Mouse (Mus musculus) ZHBTc4 (cell line): ENCODE data around the gene Prkab2.

Experiments
- DNase-seq: peaks from one replicate; pipeline ENCODE4 v3.0.0-alpha.2; 2011; ENCODE audit warnings: low read depth, low spot score

The Prkab2 gene

DNA sequence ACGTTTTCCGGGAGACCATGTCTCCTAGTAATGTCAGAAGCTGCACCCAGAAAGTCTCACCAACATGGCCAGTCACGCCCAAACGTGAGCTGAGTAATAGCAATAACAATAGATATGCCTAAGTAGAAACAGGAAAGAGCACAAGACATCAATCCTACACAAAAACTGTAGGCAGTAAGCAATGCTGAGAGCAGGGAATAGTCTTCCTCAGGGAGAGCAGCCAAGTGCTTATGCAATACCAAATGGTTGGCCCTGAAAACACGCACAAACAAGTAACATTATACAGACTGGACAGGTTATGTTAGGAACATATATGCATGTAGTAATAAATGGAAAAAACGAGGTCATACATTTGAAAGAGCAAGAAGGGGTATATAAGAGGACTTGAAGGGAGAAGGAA is 8.5 kb upstream of the Prkab2 start:
- DNase-seq = no peak

DNA sequence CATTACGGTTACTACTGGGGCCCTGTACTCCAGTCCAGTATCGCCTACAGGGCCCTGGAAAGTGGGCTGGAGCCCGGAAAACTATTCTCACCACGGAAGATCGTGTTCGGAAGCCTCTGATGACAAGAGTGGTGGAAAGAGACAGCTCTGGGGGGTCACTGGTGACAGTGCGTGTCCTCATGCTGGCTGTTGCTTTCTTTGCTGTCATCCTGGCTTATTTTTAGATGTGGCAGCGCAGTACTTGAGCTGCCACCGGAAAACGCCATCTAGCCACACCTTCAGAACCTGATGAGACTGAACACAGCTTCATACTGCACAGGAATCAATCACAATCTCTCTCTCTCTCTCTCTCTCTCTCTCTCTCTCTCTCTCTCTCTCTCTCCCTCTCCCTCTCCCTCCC is 6.4 kb upstream of the Prkab2 start:
- no peak for DNase-seq

DNA sequence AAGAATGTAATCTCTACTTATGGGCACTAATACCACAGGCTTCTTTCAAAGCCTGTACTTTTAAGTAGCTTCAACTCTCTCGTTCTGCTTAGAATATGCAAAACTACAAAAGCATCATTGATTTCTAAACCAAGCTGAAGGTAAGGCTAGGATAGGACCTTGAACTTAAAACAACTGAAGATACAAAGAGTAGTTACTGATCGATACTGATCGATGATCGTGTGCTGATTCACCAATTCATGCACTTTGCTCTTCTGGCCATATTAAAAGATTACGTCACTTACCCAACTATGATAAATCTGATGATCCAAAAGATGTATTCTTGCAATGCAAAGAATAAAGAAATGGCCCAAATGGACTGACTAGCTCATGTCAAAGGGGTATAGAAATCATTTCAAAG is 4.2 kb upstream of the Prkab2 start:
- no peak for DNase-seq

GRCm38 (mm10) chr3:97654901-97655300 is 3.1 kb upstream of the Prkab2 start:
- DNase-seq = peak; percentile 80

- peak; percentile 79 for DNase-seq
Observed at GRCm38 (mm10) chr3:97658426-97659193, 617 bp downstream of the Prkab2 start.

- DNase-seq = no peak
Observed at GRCm38 (mm10) chr3:97659746-97660145, 1.8 kb downstream of the Prkab2 start.

DNA sequence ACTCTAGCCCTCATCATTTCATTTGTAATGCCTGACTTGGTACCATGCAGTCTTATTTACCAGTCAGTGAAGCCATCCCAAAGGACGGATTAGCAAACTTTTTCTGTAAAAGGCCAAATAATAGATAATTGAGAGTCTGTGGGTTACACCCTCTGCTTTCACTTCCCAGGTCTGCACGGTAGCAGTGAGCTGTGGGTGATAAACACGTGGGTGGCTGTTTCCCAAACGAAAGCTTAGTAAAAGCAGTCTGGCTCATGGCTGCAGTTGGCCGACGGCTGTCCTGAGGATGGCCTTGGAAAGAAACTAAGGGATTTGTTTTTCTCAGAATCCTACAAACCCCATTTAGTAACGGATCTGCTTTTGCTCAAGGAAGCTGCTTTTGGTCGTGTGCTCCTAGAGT is 3.2 kb downstream of the Prkab2 start:
- no peak for DNase-seq

GRCm38 (mm10) chr3:97665525-97665924 is 7.5 kb downstream of the Prkab2 start:
- no peak for DNase-seq

GRCm38 (mm10) chr3:97666154-97666553 is 8.2 kb downstream of the Prkab2 start:
- no peak for DNase-seq

- DNase-seq = no peak
Observed at GRCm38 (mm10) chr3:97667093-97667675, 9.2 kb downstream of the Prkab2 start.

GRCm38 (mm10) chr3:97674644-97675110 is 16.7 kb downstream of the Prkab2 start, which contains the start of gene Gm17651:
Gm17651 (minus strand) TSS chr3:97674694.
- no peak for DNase-seq

DNA sequence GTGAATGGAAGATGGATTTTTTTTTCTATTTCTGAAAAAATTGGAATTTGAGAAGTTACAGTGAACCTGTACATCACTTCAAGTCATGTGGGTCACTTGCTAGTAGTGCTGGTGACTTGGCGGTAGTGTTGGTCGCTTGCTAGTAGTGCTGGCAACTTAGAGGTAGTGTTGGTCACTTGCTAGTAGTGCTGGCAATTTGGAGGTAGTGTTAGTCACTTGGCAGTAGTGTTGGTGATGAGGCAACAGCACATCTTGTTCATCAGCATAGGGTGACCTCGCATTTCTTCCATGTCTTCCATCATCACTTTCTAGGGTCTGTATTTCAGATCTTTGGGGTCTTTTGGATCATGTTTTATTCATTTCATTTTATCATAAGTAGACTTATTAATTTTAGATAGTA is 18.1 kb downstream of the Prkab2 start:
- no peak for DNase-seq

GRCm38 (mm10) chr3:97678416-97678815 is 20.4 kb downstream of the Prkab2 start:
- no peak for DNase-seq

- DNase-seq = peak; percentile 87
Observed at GRCm38 (mm10) chr3:97680631-97681320, 22.8 kb downstream of the Prkab2 start.

DNA sequence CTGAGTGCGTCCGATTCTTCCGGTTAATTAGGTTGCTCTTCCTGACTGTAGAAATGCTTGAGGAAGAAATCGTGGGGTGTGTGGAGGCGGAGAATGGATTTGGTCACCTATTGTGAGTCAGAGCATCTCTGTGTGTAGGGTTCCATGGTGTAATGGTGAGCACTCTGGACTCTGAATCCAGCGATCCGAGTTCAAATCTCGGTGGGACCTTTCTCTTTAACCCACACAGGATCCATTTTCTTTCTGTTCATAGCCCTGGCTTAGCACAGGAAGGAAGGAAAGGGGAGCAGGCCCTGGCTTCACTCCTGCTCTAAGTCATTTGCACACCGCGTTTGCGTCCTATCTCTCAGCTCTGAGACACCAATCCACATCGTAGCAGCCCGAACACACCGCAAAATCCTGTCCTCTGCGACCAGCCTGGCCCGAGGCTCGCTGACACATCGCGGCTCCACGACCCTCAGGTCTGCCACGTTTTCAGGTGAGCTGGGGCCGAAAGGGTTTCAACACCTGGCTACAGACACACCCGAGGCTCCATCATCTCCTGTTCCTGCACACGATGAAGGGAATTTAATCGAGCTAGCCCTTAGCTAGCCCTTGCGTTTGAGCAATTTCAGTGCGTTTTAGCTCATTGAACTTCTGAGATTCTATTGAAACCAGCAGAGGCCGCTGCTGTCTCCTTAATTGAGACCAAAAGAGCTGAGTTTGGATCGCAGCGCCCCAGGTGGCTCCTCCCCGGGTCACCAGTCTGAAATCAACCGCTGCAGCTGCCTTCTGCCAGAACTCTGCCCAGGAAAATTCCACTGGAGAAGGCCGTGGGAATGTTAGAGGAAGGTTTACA is 23.5 kb downstream of the Prkab2 start:
- DNase-seq = peak; percentile 91

DNA sequence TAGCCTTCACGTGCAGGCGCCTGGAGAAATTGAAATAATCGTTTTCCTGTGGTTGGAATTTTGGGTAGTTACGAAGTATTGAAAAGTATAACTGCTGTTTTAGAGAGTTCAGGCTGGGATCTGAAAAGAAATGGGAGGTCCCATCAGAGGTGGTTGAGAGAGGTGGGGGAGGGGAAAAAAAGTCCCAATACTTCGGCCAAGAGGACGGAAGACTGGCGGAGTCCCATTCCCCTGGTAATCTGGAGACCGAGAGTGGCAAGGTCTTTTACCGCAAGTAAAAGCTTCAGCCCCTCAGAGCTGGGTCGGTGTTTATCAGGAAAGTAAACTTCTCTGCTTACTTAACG is 24.1 kb downstream of the Prkab2 start:
- DNase-seq = no peak

GRCm38 (mm10) chr3:97682576-97682975 is 24.6 kb downstream of the Prkab2 start:
- no peak for DNase-seq

DNA sequence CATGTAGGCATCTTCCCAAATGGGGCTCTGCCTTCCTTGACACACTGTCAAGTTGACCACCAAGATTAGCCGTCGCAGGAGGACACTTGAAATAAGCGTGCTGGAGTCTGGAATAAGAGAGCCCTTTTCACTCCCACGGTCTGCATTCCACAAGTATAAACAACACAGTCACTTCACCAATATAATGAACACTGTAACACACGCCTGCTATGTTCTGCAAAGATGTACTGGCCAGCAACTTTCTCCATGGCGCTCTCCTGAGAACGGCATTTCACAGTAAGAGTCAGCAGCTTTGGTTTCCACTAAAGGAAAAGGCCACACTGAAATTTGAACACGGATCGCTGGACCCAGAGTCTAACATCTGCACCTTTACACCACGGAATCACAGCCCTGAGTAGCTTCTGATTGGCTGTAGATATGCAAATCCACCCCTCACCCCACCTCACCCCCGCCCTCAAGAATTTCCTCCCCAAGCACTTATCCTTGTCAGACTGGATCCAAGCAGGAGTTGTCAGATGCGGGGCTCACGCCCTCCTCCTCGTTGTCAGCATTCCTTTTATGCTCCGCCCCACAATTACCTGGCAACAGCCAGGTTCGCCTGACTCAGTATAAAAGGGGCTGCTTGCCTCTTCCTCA is 25.7 kb downstream of the Prkab2 start:
- peak; percentile 92 for DNase-seq

DNA sequence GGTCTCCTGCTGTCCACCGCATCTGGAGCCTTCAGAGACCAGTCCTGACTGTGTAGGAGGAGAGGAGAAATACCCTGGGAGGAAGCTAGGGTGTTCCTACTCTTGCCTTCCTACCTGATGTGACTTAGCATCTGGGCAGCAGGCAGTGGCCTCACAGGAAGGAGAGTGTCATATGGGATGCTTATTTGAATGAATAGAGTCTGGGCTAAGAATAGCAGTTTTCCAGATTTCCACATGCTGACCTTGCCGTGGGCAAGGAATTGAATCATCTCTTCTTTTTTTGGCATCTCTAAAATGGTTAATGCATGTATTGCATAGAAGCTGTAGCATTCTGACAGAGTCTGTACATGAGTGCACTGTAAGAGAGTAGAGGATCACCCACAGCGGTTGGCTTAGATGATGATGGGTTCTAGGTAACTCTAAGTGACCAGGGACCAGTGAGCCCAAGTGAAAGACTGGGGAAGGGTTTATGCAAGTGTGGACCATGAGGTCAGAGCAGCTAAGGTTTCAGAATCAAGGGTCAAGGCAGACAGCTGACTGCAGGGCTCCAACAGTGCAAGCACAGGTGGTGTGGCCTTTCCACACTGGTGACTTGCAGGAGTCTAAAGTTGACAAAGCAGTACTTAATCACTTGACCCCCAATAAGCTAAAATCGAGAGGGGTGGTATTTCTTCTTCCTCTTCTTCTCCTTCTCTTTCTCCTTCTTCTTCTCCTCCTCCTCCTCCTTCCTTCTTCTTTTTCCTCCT is 28.6 kb downstream of the Prkab2 start:
- DNase-seq = no peak

DNA sequence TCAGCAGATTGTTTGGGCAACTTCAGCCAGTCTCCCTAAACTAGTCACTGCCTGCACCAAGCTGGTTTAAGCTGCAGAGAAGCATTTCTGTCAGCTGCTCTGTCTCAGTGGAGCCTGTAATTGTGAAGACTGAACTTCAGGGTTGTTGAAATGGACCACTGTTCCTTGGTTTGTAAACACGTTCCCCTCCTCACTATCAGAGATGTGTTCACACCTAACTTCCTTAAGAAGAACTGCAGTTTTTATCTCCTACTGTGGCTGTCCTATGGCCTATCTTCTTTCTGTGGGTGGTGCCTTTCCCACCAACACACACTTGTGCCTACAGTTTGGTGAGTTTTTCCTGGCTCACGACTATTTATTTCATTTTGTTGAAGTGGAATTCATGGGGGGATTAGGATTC is 31.3 kb downstream of the Prkab2 start:
- DNase-seq = no peak

DNA sequence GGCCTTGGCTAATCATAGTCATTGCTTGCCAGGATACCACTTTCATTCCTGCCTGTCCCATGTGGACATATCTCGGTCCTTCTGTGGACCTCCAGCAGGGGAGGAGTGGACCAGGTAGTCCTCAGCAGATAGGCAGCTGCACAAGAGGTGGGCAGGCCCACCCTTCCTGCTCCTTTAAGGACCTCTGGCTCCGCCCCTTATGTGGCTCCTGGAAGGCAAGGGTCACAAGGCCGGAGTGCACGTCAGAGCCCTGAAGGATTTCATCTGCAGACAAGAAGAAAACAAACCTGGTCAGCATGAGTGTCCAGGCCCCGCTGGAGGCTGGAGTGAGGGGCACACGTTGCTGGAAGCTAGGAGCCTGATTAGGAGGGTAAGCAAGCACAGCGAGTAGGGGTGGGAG is 32.6 kb downstream of the Prkab2 start:
- peak; percentile 18 for DNase-seq
